Comparison of ENCODE assay signal across 19 mouse cellular contexts in the genomic region with DNA sequence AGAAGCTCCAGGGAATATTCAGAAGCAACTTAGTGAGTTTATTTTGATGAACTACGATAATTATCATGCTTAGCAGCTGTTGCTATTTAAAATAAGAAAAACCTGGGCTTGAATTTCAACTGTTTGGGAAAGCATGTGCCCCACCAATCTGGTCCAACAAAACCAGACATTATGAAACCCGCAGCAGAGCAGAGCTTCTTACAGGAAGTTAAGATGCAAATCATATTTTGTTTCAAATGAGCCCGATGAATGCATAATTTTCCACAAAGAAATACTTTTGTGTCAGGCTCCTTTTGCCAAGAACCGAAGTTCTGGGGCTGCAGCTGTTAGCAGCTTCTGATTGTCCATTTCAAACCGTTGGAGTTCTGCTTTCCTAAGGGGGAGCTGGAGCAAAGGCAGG.
DNase-seq lines count a peak whose midpoint lies in the region; ATAC-seq and TF ChIP-seq lines count a peak whose summit lies in the region.
"Had no signal": no experiment of that assay in that cellular context is flagged by ENCODE, and none has a peak within 500 bp of the region (broad histone marks: within the 10 kb centered on the region; RNA-seq: fewer than 3 reads in every experiment).

No protein-coding gene starts in this region.

- no peak overlapping the region for H3K4me3 ChIP-seq in heart, embryonic 10.5 days
- H3K4me3 ChIP-seq in hindbrain, embryonic 10.5 days: no peak overlapping the region
- H3K4me3 ChIP-seq in midbrain, postnatal 0 days (ENCODE audit: low read depth, low read length): no peak overlapping the region
- H3K4me3 ChIP-seq: heart, adult 2 months; lung, embryonic 15.5 days; neural tube, embryonic 12.5 days had no signal

- TF ChIP-seq CTCF in midbrain, postnatal 0 days (IDR thresholded peaks at IDR 0.05): no peak

- no peak overlapping the region for H3K27ac ChIP-seq in heart, embryonic 10.5 days
- no peak overlapping the region for H3K27ac ChIP-seq in hindbrain, embryonic 10.5 days
- H3K27ac ChIP-seq in midbrain, postnatal 0 days (ENCODE audit: low read depth, low read length): no peak overlapping the region
- H3K27ac ChIP-seq: heart, adult 2 months; hindbrain, embryonic 14.5 days; lung, embryonic 15.5 days; neural tube, embryonic 12.5 days had no signal

- DNase-seq in frontal cortex, postnatal 25 days (ENCODE audit: low spot score in 2 of 2): no peak
- DNase-seq in brain, adult 2 months (ENCODE audit: low read depth, low spot score): peak; percentile 82
- peak; percentile 58 for DNase-seq in layer of hippocampus, adult 11-12 months (ENCODE audit: low spot score)
- peak; percentile 12 to 77 for DNase-seq in left cerebral cortex, postnatal 25 days (ENCODE audit: low spot score in 2 of 2)
- no peak for DNase-seq in heart, embryonic 10.5 days (ENCODE audit: low spot score)
- no peak for DNase-seq in hindbrain, embryonic 10.5 days (ENCODE audit: low spot score)
- no peak for DNase-seq in midbrain, postnatal 0 days (ENCODE audit: low spot score)
- DNase-seq: B cell, adult 2 months; cerebellum, adult 9-10 months; embryo, embryonic 11 days; gastrocnemius, postnatal 10 days; heart, adult 2 months; kidney, postnatal 14 days had no signal

- H3K4me2 ChIP-seq in midbrain, postnatal 0 days (ENCODE audit: low read depth, low read length, poor library complexity, severe bottlenecking): no peak overlapping the region
- H3K4me2 ChIP-seq: hindbrain, embryonic 14.5 days; liver, embryonic 11.5 days; lung, embryonic 15.5 days; neural tube, embryonic 12.5 days had no signal

- no peaks in the 10 kb centered on the region for H3K36me3 ChIP-seq in heart, embryonic 10.5 days
- H3K36me3 ChIP-seq in hindbrain, embryonic 10.5 days: no peaks in the 10 kb centered on the region
- H3K36me3 ChIP-seq in midbrain, postnatal 0 days (ENCODE audit: insufficient read depth, low read length): no peaks in the 10 kb centered on the region
- H3K36me3 ChIP-seq: lung, embryonic 15.5 days; neural tube, embryonic 12.5 days had no signal

- H3K9me3 ChIP-seq in heart, embryonic 10.5 days: 0 out of 2 replicates have a peak, but pooled peaks cover 3% of the 10 kb centered on the region
- H3K9me3 ChIP-seq in hindbrain, embryonic 10.5 days: no peaks in the 10 kb centered on the region
- no peaks in the 10 kb centered on the region for H3K9me3 ChIP-seq in midbrain, postnatal 0 days (ENCODE audit: low read length)
- H3K9me3 ChIP-seq: lung, embryonic 15.5 days; neural tube, embryonic 12.5 days had no signal

- H3K4me1 ChIP-seq in heart, embryonic 10.5 days: no peaks in the 10 kb centered on the region
- no peaks in the 10 kb centered on the region for H3K4me1 ChIP-seq in hindbrain, embryonic 10.5 days (replicated peaks)
- H3K4me1 ChIP-seq in midbrain, postnatal 0 days (ENCODE audit: insufficient read depth, low read length): no peaks in the 10 kb centered on the region
- H3K4me1 ChIP-seq: lung, embryonic 15.5 days; neural tube, embryonic 12.5 days had no signal

- H3K27me3 ChIP-seq in heart, embryonic 10.5 days (ENCODE audit: insufficient read depth, poor library complexity, severe bottlenecking): no peaks in the 10 kb centered on the region
- H3K27me3 ChIP-seq in hindbrain, embryonic 10.5 days (ENCODE audit: insufficient read depth, poor library complexity, severe bottlenecking): no peaks in the 10 kb centered on the region
- no peaks in the 10 kb centered on the region for H3K27me3 ChIP-seq in midbrain, postnatal 0 days (ENCODE audit: insufficient read depth, low read length)
- H3K27me3 ChIP-seq: lung, embryonic 15.5 days; neural tube, embryonic 12.5 days had no signal

- intact Hi-C loops in left cerebral cortex, postnatal 25 days (cut with DNase I): no loop called here

- 76% methylated on average over 5 of the region's 5 CpGs for WGBS in heart, embryonic 10.5 days
- WGBS in hindbrain, embryonic 10.5 days: 79% methylated on average over 5 of the region's 5 CpGs
- WGBS in midbrain, postnatal 0 days: 70% methylated on average over 5 of the region's 5 CpGs

- no peak overlapping the region for H3K9ac ChIP-seq in midbrain, postnatal 0 days (replicated peaks; ENCODE audit: low read length, poor library complexity, severe bottlenecking)
- H3K9ac ChIP-seq: hindbrain, embryonic 14.5 days; lung, embryonic 15.5 days; neural tube, embryonic 12.5 days had no signal

- peak; percentile 88 for ATAC-seq in frontal cortex, adult (ENCODE audit: low TSS enrichment)
- no peak for ATAC-seq in midbrain, postnatal 0 days (ENCODE audit: low FRiP score)
- ATAC-seq: intestine, embryonic 16.5 days had no signal

Comparison
In these comparisons a context has a peak if more than half of its experiments do, and no peak if none do; other contexts are left out.
1. DNase-seq: peak in brain, adult 2 months (single experiment), layer of hippocampus, adult 11-12 months (single experiment) and left cerebral cortex, postnatal 25 days (2 of 2); none in frontal cortex, postnatal 25 days (0 of 2), heart, embryonic 10.5 days (single experiment), hindbrain, embryonic 10.5 days (single experiment) and midbrain, postnatal 0 days (single experiment).